Mouse (Mus musculus) ovary, postnatal 14 days (tissue): Measurements from ENCODE around the gene Gm37240.

Experiments used
- DNase-seq: peaks from one replicate; pipeline ENCODE4 v3.0.0; 2022; ENCODE audit warnings: low spot score

Gene Gm37240

DNA sequence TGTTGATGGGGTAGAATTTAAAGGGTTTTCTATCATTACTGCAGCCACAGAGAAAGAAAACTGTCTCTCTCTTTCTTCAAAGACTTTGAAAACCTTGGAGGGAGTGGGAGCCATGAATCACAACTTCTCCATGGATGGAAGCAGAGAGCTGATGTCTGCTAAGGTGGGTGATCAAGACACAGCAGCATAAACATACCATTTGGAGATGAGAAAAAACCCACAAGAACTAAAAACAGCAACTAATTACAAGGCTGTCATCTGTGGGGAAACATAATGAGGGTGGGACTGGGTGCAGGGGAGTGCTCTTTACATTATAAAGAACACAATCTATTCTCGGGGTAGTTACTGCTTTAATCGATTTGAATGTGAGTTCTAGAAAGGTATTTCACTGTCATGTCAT lies 622.4 kb downstream of the Gm37240 start:
- no peak for DNase-seq

DNA sequence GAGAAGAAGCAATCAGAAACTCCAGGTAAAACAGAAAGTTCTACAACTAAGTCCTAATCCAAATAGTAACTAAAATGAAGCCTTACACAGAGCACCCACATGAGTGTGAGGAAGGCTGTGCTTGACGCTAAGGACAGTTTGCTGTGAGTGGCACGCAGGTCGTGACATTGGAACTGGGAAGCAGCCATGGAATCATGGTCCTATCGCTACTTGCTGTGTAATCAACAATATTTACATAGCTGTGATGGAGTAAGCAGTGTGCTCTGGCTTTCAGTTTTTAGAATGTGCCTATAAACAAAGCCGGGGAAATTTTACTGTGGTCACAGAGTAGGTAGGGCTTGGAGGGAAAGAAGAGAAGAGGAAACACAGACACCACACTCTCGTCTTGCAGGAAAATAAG lies 622.8 kb downstream of the Gm37240 start:
- DNase-seq = no peak

- DNase-seq = no peak
These were observed 632.8 kb downstream of the Gm37240 start for GRCm38 (mm10) chr3:85254526-85254925.

DNA sequence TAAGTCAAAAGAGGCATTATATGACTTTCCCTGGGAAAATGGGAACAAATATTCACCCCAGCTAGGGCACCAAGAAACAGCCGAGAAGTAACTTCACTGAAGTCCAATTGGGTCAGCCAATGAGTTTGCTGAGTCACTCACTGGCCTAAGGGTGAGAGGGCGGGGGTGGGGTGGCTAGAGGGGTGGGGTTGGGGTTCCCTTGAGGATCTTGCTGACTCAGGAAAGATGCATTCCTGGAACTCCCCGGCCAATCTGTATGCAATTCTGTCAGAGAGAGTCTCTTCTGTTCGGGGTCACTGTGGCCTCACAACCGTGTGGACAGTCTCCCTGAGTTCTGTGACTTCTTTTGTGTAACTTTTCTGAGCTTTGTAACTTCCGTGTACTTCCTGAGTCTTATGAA lies 635.7 kb downstream of the Gm37240 start:
- DNase-seq = no peak

DNA sequence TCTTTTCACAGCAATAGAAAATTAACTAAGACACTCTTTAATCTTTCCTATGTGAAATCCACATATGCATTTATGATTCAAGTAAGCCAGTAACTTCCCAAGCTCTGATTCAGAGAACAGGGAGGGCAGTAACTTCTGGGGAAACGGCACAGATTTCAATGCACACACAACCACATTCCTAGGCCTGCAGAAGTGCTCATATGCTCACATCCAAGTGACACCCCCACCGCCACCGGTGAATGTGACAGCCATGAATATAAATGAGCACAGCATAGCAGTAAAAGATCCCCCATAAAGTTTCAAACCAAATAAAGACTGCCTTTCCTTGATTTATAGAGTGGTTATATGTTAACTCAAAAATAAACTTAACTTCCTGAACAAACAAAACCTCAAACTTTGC lies 641.2 kb downstream of the Gm37240 start:
- DNase-seq = no peak

- no peak for DNase-seq
These were observed 650.8 kb downstream of the Gm37240 start for GRCm38 (mm10) chr3:85236546-85236945.

- DNase-seq = no peak
These were observed 654.5 kb downstream of the Gm37240 start for GRCm38 (mm10) chr3:85232846-85233245.

GRCm38 (mm10) chr3:85222046-85222445 lies 665.3 kb downstream of the Gm37240 start:
- DNase-seq = no peak

DNA sequence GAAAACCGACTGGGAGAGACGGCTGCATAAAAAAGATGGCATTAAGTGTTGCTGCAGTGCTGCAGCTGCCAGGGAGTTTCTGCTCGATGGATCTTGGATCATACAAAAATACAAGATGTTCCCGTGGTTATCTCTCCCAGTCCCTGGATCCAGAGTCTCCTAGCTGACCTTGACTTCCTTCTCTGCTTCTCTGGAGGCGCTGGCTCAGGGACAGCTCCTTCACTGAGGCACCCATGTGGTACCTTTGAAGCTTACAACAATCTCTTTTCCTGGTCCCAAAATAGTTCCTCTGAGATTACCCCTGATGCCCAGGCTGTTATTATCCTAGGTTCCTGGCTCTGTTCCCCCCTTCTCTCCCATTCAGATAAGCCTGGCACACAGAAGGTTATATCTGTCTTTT lies 672.4 kb downstream of the Gm37240 start:
- DNase-seq = no peak

GRCm38 (mm10) chr3:85212751-85213350 lies 674.5 kb downstream of the Gm37240 start:
- DNase-seq = no peak

DNA sequence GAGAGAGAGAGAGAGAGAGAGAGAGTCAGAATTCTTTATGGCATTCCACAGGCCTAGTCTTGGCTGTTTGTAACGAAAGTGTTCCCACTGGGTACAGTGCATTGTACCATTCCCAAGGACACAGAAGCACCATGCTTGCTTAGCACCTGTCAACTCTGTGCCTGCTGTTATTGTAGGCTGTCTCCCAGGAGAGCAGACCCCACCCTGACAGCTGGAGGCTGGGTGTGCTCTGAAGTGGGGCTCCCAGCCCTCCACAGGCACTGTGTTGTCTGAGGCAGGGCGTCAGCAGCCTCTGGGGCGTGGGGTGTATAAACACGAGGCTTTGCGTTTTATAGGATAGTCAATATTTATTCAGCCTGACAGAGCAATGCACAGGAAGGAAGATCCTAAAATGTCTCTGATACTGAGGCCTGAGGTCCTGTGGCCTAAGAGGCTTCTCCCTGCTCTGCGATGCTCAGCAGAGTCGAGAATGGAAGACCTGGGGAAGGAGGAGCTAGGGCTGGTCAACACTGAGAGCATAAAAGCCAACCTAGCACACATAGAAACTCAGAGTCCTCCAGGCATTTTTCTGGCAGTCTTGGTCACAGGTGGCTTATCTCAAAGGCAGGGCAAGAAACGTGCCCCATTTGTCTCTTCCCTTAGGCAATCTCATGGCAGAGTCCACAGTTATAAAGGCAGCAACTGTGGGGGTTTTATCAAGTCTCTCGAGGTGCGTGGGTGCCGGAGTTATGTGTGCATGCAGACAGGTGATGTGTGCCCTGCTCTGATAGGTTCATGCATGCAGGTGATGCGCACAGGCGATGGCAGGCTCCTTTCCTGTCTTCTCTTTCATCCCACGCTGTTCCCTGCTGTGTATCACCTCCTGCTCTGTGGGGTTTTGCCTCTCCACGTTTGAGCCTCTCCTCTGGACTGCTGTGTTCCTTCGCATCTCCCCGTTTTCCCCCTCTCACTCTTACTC lies 677.2 kb downstream of the Gm37240 start:
- DNase-seq = no peak

- no peak for DNase-seq
These were observed 680.8 kb downstream of the Gm37240 start for GRCm38 (mm10) chr3:85206475-85206874.

DNA sequence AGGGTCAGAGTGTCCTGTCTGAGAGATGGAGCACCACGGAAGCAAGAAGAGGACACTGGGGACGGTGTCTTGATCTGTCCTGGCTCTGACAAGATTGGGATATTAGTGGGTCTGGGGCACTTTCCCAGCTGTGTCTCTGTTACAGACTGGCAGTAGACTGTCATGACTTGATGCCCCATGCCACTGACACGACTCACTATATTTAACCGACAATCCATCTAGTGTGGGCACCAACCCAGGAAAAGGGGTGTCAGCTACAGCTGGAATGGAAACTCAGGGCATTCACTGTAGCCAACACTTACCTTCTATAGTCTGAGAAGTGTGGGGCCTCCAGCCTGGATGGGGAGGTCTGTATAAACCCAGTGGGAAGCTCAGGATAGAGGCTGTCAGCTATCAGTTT lies 681.4 kb downstream of the Gm37240 start:
- no peak for DNase-seq

DNA sequence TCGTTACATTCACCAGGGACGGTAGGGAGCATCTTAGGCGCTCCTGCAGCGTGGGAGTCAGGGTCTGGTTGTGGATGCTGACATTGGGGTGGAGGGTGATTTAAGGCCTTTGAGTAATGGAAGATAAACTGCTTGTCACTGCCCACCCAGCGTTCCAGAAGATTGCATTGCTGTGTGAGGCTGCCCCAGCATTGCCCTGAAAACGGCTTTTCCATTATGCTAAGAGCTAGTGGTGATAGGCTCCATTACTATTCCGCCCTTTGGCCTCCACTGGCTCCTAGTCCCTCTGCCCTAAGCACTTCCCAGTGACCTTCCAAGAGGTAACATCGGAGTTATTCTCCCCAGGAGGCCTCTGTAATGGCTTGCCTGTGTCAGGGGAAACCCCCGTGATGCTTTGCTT lies 683.7 kb downstream of the Gm37240 start:
- no peak for DNase-seq

DNA sequence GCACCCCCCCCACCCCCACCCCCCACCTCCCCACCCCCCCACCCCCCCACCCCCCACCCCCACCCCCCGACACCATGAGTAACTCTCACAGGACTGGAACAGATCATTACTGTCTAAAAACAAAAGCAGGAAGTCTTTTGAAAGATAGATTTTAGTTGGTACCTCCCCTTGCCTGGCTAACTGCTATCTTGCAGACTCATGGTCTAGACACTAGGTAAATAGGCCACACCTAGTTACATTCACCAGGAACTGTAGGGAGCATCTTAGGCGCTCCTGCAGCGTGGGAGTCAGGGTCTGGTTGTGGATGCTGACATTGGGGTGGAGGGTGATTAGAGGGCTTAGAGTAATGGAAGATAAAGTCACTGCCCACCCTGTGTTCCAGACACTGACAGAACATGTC lies 684.6 kb downstream of the Gm37240 start:
- DNase-seq = no peak

- DNase-seq = no peak
These were observed 685.5 kb downstream of the Gm37240 start for GRCm38 (mm10) chr3:85201785-85202184.

DNA sequence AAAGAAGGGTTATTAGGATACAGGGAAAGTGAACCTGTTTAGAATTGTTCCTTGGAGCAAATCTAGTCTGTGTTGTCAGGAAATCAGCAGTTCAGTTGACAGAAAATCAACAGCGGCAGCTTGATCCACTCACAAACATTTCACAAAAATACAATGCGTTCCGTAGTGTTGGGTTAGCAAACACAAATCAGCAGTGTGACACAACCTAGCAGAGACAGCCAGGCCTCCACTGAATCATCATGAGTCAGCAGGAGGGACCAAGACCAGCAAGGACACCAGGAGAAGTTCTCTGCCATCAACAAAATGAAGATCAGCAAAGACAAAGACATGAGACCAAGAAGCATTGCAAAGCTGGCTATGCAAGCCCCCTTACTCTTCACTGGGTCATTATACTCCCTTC lies 688.8 kb downstream of the Gm37240 start:
- no peak for DNase-seq

- no peak for DNase-seq
These were observed 690.2 kb downstream of the Gm37240 start for GRCm38 (mm10) chr3:85197148-85197547.

- DNase-seq = no peak
These were observed 690.7 kb downstream of the Gm37240 start for GRCm38 (mm10) chr3:85196591-85196990.

GRCm38 (mm10) chr3:85195068-85195481 lies 692.2 kb downstream of the Gm37240 start:
- no peak for DNase-seq

DNA sequence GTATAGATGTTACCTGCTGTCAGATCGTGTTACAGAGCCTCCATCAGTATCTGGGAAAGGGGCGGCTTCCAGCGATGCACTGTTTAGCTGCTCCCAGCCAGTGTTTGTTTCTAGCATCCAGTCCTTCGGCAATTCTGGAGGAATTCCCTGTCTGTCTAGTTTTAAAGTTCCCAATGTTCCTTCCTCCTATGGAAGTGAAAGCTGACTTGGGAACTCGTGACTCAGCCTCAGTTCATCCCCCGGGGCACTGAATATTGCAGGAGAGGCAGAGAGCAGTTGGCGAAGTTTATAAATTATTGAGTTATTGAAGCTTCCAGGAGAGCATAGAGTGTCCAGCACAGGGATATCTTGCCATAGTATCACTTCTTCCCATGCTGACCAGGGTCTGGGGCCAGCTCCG lies 697.5 kb downstream of the Gm37240 start:
- no peak for DNase-seq

DNA sequence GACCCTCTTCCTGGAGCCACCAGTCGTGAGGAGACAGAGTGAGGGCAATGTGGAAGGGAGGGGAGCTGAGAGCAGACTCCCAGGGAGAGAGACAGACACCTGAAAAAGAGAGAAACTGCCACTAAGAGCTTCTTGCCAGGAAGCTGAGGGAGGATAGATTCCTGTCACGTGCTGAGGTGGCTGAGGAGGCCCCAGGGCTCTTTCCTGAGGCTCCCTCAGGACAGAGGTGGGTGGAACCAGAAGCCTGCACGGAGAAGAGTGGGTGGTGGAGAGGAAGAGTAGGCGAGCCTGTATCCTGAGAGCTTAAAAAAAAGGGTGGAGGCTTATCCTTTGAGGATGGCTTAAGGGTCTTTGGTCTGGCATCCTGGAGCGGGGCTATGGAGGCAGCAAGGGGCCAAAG lies 699.0 kb downstream of the Gm37240 start:
- no peak for DNase-seq

- DNase-seq = peak; percentile 18
These were observed 700.6 kb downstream of the Gm37240 start for GRCm38 (mm10) chr3:85186661-85187076.

DNA sequence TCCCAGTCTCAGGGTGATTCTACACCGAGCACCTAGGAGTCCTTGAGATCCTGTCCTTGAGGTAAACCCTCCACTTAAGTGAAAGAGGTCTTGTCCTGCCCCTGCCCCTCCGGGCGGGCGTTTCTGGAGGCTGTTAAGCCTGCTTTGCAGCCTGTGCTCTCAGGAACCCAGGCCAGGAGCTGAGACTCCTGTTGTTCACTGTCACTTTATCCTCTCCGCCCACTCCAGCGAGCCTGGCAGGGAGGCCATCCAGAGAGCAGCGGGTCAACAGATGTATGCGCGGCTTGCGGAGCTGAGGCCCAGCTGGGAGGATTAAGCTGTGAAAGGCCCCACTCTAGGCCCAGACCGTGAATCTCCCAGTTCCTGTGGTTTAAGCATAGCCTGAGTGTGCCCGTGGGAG lies 701.5 kb downstream of the Gm37240 start:
- no peak for DNase-seq
